Mouse (Mus musculus) lung, postnatal 0 days (tissue): ENCODE data around the gene Tanc1.

Experiments used
- CTCF ChIP-seq: IDR thresholded peaks from 2 replicates; pipeline ENCODE4 v1.5.1; 2016; ENCODE audit warnings: antibody characterized with exemption, mild to moderate bottlenecking
- EP300 ChIP-seq: IDR thresholded peaks from 2 replicates; pipeline ENCODE4 v1.6.1; 2016; ENCODE audit warnings: antibody characterized with exemption, mild to moderate bottlenecking, control low read depth

DNA sequence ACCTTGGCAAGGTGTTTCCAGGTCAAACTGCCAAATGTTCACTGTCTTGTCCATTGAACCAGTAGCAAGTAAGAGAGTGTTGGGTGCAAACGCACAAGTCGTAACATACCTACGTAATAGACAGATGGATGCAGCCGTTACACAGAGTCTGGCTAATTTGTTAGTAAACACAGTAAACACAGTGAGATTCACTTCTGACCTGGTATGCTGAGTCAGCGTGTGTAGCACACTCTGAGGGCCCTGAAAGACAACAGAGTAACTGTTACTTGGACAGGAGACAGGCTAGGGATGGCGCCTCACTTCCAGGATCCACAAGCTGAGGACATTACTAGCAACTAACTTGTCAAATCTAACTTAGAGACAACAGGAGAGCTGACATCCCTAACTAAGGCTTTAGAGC is 250.8 kb downstream of the Tanc1 start:
- TF ChIP-seq CTCF (no peak), EP300 (no peak)
